Mouse (Mus musculus) lung, adult 2 months (tissue): ENCODE results near the gene Sf3a3.

Experiments used
- CTCF ChIP-seq: fragments of 200-500 bp; IDR thresholded peaks from 2 replicates; pipeline ENCODE4 v1.5.1; 2011; ENCODE audit warnings: mild to moderate bottlenecking, low read length, control low read depth; ENCODE audit not compliant: insufficient read depth
- POLR2A ChIP-seq: fragments of 200-500 bp; IDR thresholded peaks from 2 replicates; pipeline ENCODE4 v1.6.1; 2011; ENCODE audit warnings: low read depth, mild to moderate bottlenecking, control low read depth, low read length, borderline replicate concordance; ENCODE audit errors: extremely low read depth

GRCm38 (mm10) chr4:124693135-124693894, 21.3 kb upstream of the Sf3a3 start, which contains the start of gene Utp11:
- TF ChIP-seq POLR2A (peak; percentile 77; the same call in 1 of the 2 replicates), CTCF (no peak)
